Mouse (Mus musculus) liver, adult 2 months (tissue): Measurements from ENCODE around the gene Rad9b. TPM values are rescaled to one million over a fixed set of nuclear protein-coding genes. Genes with fewer than 3 reads are reported as not detected.

Experiments
- DNase-seq: peaks from one replicate; pipeline ENCODE4 v3.0.0-alpha.2; 2011; ENCODE audit warnings: low read depth, low spot score; ENCODE audit errors: extremely low read depth
- H3K27ac ChIP-seq: fragments of 200-500 bp; replicated peaks from 2 replicates; pipeline ENCODE4 v1.5.1; 2012; ENCODE audit warnings: low read depth, mild to moderate bottlenecking, control low read depth, inconsistent platforms, low read length; ENCODE audit not compliant: insufficient read depth
- H3K27me3 ChIP-seq: fragments of 200-500 bp; 2 replicates; pipeline ENCODE4 v1.6.1; 2012; ENCODE audit warnings: mild to moderate bottlenecking, moderate library complexity, low read length, inconsistent platforms; ENCODE audit not compliant: control insufficient read depth, insufficient read depth
- H3K36me3 ChIP-seq: fragments of 200-500 bp; 2 replicates; pipeline ENCODE4 v1.6.1; 2012; ENCODE audit warnings: low read length, inconsistent platforms; ENCODE audit not compliant: control insufficient read depth, insufficient read depth
- H3K4me1 ChIP-seq: fragments of 200-500 bp; 2 replicates; pipeline ENCODE4 v1.6.1; 2011; ENCODE audit warnings: low read length; ENCODE audit not compliant: control insufficient read depth, insufficient read depth
- H3K4me3 ChIP-seq: fragments of 200-500 bp; 2 replicates; pipeline ENCODE4 v1.5.1; 2011; ENCODE audit warnings: low read depth, mild to moderate bottlenecking, control low read depth, low read length, moderate library complexity; ENCODE audit not compliant: insufficient read depth
- H3K79me2 ChIP-seq: fragments of 200-500 bp; 2 replicates; pipeline ENCODE4 v1.6.1; 2012; ENCODE audit warnings: inconsistent platforms, mild to moderate bottlenecking, low read length, moderate library complexity; ENCODE audit not compliant: control insufficient read depth, insufficient read depth
- H3K9ac ChIP-seq: fragments of 200-500 bp; 2 replicates; pipeline ENCODE4 v1.6.1; 2012; ENCODE audit warnings: low read depth, mild to moderate bottlenecking, control low read depth, inconsistent platforms, low read length
- CTCF ChIP-seq: fragments of 200-500 bp; IDR thresholded peaks from 2 replicates; pipeline ENCODE4 v1.5.1; 2011; ENCODE audit warnings: low read depth, low read length, control low read depth
- POLR2A ChIP-seq: fragments of 200-500 bp; IDR thresholded peaks from 2 replicates; pipeline ENCODE4 v1.6.1; 2011; ENCODE audit warnings: low read length, control low read depth; ENCODE audit not compliant: insufficient read depth; ENCODE audit errors: extremely low read depth
- WGBS: fragments of 180-500 bp; shearing (Covaris S2); methylation state at CpG from one replicate; pipeline ENCODE4 v1.1.7; 2018; 5-methylcytosine and 5-hydroxymethylcytosine counted together
- polyA plus RNA-seq: library from polyadenylated mRNA; depleted of rRNA; stranded (reverse); fragments of >200 nt; gene quantifications from 2 replicates; pipeline ENCODE4 v1.2.3, GENCODE M21; 2012
- total RNA-seq: library from RNA; depleted of rRNA; stranded (reverse); fragments of >200 nt; gene quantifications from 2 replicates; pipeline ENCODE4 v1.2.3, GENCODE M21; 2014

Rad9b gene
- total and polyA plus RNA-seq, 2 experiments, result 1.5 to 4.5 TPM

DNA sequence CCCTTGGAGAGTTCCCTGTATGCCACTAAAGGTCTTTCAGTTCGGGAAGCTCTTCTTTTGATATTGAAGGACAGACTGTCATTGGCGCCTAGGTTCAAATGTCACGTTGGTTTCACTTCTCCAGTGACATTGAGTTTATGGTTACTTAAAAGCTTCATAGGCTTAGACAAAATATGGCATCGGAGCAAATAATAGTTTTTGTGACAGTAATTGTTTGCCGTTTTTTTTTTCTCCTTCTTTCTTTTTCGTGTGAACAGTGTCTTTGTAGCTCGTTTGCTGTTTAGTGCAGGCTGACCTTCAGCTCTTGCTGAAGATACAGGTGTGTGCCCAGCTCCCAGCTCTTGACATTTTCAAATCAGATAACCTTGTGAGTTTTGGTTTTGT is 68.3 kb downstream of the Rad9b start:
- peaks cover 30% of the 10 kb centered on the region for H3K79me2 ChIP-seq
- H3K27ac ChIP-seq, result peak overlapping the region; percentile 64; the same call in 1 of the 2 replicates
- no peaks in the 10 kb centered on the region for H3K36me3 ChIP-seq
- TF ChIP-seq POLR2A (no peak), CTCF (no peak)
- peaks cover 15% of the 10 kb centered on the region for H3K4me1 ChIP-seq
- peak overlapping the region; percentile 93 for H3K4me3 ChIP-seq
- peak; percentile 66 for DNase-seq
- WGBS, result 18% methylated on average over 7 of the region's 7 CpGs
- H3K27me3 ChIP-seq, result no peaks in the 10 kb centered on the region
- H3K9ac ChIP-seq, result peak overlapping the region; percentile 100; the same call in 1 of the 2 replicates

DNA sequence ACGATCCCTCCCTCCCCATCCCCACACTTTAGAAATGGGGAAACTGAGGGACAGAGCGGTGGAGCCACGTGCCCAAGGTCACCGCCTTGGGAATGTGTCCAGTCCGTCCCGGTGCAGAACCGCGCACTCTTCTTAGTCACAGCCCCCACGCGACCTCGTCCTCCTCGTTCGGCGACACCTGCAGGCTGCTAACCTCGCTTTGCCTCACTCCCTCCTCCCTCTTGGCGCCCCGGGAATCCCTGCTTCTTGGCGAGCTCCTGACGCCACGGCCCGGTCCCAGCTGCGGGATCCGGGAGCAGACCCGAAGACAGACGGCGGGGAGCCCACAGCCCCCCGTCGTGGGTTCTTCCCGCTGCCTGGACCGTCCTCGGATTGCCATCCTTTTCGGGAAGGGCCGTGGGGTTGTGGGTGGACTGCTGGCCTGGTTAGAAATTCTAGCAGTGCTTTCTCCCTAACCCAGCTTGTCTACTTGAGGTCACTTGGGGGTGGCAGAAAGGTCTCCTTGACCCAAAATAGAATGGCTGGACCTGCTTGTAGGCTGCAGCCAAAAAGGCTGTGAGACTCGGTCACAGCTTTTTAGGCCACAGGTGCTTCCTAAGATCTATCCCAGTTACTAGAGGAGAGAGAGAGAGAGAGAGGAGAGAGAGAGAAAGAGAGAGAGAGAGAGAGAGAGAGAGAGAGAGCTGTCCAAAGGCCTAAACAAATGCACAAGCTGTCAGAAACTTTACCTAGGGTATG is 68.8 kb downstream of the Rad9b start:
- peaks cover 30% of the 10 kb centered on the region for H3K79me2 ChIP-seq
- H3K27ac ChIP-seq, result peak overlapping the region; percentile 64
- H3K4me1 ChIP-seq, result peaks cover 18% of the 10 kb centered on the region
- TF ChIP-seq POLR2A (no peak), CTCF (peak; percentile 32; the same call in 1 of the 2 replicates)
- DNase-seq, result peak; percentile 64
- WGBS, result 1% methylated on average over 34 of the region's 34 CpGs
- no peaks in the 10 kb centered on the region for H3K36me3 ChIP-seq
- H3K27me3 ChIP-seq, result no peaks in the 10 kb centered on the region
- peak overlapping the region; percentile 100 for H3K9ac ChIP-seq
- H3K4me3 ChIP-seq, result peak overlapping the region; percentile 93

DNA sequence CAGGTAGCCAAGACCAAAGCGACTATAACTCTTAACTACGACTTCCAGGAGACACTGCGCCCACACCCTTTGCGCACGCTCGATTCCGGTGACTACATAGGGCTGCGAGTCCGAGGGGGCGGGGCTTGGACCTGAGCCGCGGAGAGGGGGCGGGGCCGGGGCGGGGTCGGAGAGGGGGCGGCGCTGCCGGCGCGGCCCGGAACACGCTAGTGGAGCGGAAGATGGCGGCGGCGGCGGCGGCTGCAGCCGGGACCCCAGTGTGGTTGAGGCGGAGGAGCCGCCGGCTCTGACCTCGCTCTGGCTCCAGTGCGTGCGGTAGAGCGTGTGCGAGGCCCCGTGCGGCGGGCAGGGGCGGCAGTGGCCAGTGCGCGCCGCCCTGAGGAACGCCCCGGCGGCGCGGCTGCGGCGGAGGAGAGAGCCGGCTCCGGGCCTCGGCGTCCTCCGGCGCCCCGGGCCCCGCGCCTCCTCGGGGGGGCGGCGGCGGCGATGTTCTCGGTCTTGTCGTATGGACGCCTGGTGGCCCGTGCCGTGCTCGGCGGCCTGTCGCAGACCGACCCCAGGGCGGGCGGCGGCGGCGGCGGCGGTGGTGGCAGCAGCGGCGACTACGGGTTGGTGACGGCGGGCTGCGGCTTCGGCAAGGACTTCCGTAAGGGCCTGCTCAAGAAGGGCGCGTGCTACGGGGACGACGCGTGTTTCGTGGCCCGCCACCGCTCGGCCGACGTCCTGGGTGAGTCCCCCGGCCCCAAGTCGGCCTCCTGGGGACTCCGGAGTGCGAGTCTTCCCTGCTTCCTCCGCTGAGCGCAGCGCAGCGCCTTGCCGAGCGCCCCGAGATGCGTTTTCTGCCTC is 69.6 kb downstream of the Rad9b start, which contains the start of gene Pptc7:
Gene Pptc7, plus strand, starts transcription at position 183 of the 846 bp plus-strand sequence.
- Histone ChIP-seq H3K27me3 (no peaks in the 10 kb centered on the region), H3K4me1 (peaks cover 18% of the 10 kb centered on the region), H3K4me3 (peak within 1 kb of the TSS; percentile 93), H3K36me3 (no peaks in the 10 kb centered on the region), H3K79me2 (peaks cover 30% of the 10 kb centered on the region), H3K9ac (peak within 1 kb of the TSS; percentile 100), H3K27ac (peak within 1 kb of the TSS; percentile 64)
- DNase-seq, result peak; percentile 81
- TF ChIP-seq CTCF (no peak), POLR2A (peak; percentile 65; the same call in 1 of the 2 replicates)
- under 1% methylated on average over 95 of the region's 114 CpGs for WGBS

DNA sequence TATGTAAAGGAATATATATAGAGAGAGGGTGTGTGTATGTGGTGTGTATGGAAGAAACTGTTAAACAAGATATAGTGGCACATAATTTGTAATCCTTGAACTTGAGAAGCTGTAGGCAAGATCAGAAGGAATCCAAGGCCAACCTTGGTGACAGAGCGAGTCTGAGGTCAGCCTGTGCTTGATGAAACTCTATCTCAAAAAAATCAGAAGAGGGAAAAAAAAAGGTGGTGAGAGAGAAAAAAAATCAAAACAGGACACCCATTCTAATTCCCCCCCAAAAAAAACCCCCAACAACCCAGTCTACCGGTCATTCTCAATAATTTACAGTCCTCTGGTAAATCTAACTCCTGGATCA is 70.2 kb downstream of the Rad9b start:
- TF ChIP-seq CTCF (no peak), POLR2A (no peak)
- H3K36me3 ChIP-seq, result no peaks in the 10 kb centered on the region
- no peak for DNase-seq
- peaks cover 14% of the 10 kb centered on the region for H3K4me1 ChIP-seq
- WGBS, result 12% methylated on average over 2 of the region's 2 CpGs
- H3K79me2 ChIP-seq, result peaks cover 25% of the 10 kb centered on the region
- H3K9ac ChIP-seq, result no peak overlapping the region
- H3K27me3 ChIP-seq, result no peaks in the 10 kb centered on the region
- H3K4me3 ChIP-seq, result no peak overlapping the region
- no peak overlapping the region for H3K27ac ChIP-seq

DNA sequence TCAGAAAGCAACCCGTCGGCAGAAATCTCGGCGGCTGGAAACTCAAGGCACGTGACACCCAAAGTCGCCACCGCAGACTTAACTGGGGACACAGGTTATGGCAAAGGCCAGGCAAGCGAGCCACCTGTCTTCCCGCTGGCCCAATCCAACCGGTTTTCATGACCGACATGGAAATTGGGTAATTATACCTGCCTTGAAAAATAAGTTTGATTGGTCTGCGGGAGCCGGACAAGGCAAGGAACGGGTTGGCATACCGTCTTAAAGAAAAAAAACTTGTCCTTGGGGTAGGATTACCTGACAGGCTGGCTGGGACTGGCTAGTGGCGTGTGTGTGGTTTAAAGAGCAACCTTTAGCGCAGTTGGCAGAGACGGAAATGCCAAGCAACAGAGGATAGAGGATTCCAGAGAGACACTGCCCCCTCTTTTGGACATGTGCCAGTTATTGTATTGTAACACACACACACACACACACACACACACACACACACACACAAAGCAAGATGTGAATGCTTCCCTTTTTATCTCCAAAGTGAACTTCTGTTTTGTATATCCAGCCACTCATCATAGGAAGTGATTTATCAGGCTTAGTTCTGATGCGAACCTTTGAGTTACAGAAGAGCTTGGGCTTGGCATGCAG is 73.1 kb downstream of the Rad9b start:
- DNase-seq, result no peak
- 0 out of 2 replicates have a peak overlapping the region, but pooled peaks have one; percentile 3 for H3K9ac ChIP-seq
- H3K79me2 ChIP-seq, result peaks cover 12% of the 10 kb centered on the region
- no peak overlapping the region for H3K4me3 ChIP-seq
- no peaks in the 10 kb centered on the region for H3K36me3 ChIP-seq
- peak overlapping the region; percentile 41; the same call in 1 of the 2 replicates for H3K27ac ChIP-seq
- H3K27me3 ChIP-seq, result no peaks in the 10 kb centered on the region
- WGBS, result 35% methylated on average over 19 of the region's 19 CpGs
- H3K4me1 ChIP-seq, result peaks cover 5% of the 10 kb centered on the region
- no peak for TF ChIP-seq POLR2A
- TF ChIP-seq CTCF, result no peak
